20 mouse cellular contexts compared by ENCODE assay signal in genomic region chr11:64776691-64777090, GRCm38 (mm10).
DNase-seq lines count a peak whose midpoint lies in the region; ATAC-seq lines count a peak whose summit lies in the region.
"Had no signal": no experiment of that assay in that cellular context is flagged by ENCODE, and none has a peak within 500 bp of the region (broad histone marks: within the 10 kb centered on the region; RNA-seq: fewer than 3 reads in every experiment).

No protein-coding gene starts in this region.

- H3K4me1 ChIP-seq in neural tube, embryonic 15.5 days: no peaks in the 10 kb centered on the region
- no peaks in the 10 kb centered on the region for H3K4me1 ChIP-seq in hindbrain, embryonic 14.5 days (replicated peaks; ENCODE audit: control insufficient read depth, insufficient read depth, low read length)
- H3K4me1 ChIP-seq: forebrain, embryonic 15.5 days; stomach, embryonic 15.5 days had no signal

- no peak overlapping the region for H3K9ac ChIP-seq in neural tube, embryonic 15.5 days (replicated peaks)
- no peak overlapping the region for H3K9ac ChIP-seq in hindbrain, embryonic 14.5 days
- H3K9ac ChIP-seq: forebrain, embryonic 15.5 days; liver, postnatal 0 days; stomach, embryonic 15.5 days had no signal

- H3K27ac ChIP-seq in neural tube, embryonic 15.5 days (replicated peaks): no peak overlapping the region
- no peak overlapping the region for H3K27ac ChIP-seq in hindbrain, embryonic 14.5 days
- H3K27ac ChIP-seq: forebrain, embryonic 15.5 days; limb, embryonic 10.5 days; stomach, embryonic 15.5 days had no signal

- H3K9me3 ChIP-seq in neural tube, embryonic 15.5 days (replicated peaks): no peaks in the 10 kb centered on the region
- H3K9me3 ChIP-seq in hindbrain, embryonic 14.5 days (ENCODE audit: control insufficient read depth, low read length): no peaks in the 10 kb centered on the region
- H3K9me3 ChIP-seq: forebrain, embryonic 15.5 days; limb, embryonic 10.5 days; stomach, embryonic 15.5 days had no signal

- DNase-seq in gastrocnemius, postnatal 14 days: peak; percentile 7
- no peak for DNase-seq in gastrocnemius, adult 18-20 months (ENCODE audit: low spot score)
- DNase-seq in brain, adult 2 months (ENCODE audit: low read depth, low spot score): peak; percentile 39
- peak; percentile 16 to 46 for DNase-seq in left cerebral cortex, postnatal 10 days (ENCODE audit: extremely low spot score in 1 of 2, low spot score in 2 of 2)
- peak; percentile 59 to 67 for DNase-seq in right cerebral cortex, postnatal 10 days (ENCODE audit: low spot score in 2 of 2)
- no peak for DNase-seq in adrenal gland, postnatal 36 days
- no peak for DNase-seq in hindbrain, embryonic 14.5 days (ENCODE audit: low spot score)
- DNase-seq: adrenal gland, adult 2 months; B cell, adult 2 months; cerebellum, adult 9-11 months; embryo, embryonic 11 days; kidney, adult 8-10 months; kidney, postnatal 25 days; layer of hippocampus, adult 9-11 months; liver, postnatal 0 days; lung, postnatal 4 days had no signal

- no peaks in the 10 kb centered on the region for H3K36me3 ChIP-seq in neural tube, embryonic 15.5 days
- H3K36me3 ChIP-seq in hindbrain, embryonic 14.5 days (replicated peaks; ENCODE audit: control insufficient read depth, insufficient read depth): no peaks in the 10 kb centered on the region
- H3K36me3 ChIP-seq: forebrain, embryonic 15.5 days; limb, embryonic 10.5 days; stomach, embryonic 15.5 days had no signal

- H3K27me3 ChIP-seq in neural tube, embryonic 15.5 days (replicated peaks): no peaks in the 10 kb centered on the region
- no peaks in the 10 kb centered on the region for H3K27me3 ChIP-seq in hindbrain, embryonic 14.5 days (ENCODE audit: control insufficient read depth, insufficient read depth, low read length)
- H3K27me3 ChIP-seq: forebrain, embryonic 15.5 days; stomach, embryonic 15.5 days had no signal

- no peak overlapping the region for H3K4me3 ChIP-seq in neural tube, embryonic 15.5 days (replicated peaks)
- H3K4me3 ChIP-seq in hindbrain, embryonic 14.5 days (replicated peaks; ENCODE audit: low read length): no peak overlapping the region
- H3K4me3 ChIP-seq: forebrain, embryonic 15.5 days; limb, embryonic 10.5 days; stomach, embryonic 15.5 days had no signal

- intact Hi-C loops in gastrocnemius, postnatal 14 days (cut with DNase I; ENCODE audit: low total_unique reads): no loop called here
- intact Hi-C loops in left cerebral cortex, postnatal 10 days (cut with DNase I): no loop called here

- no peak for ATAC-seq in neural tube, embryonic 15.5 days (ENCODE audit: low FRiP score)
- no peak for ATAC-seq in hindbrain, embryonic 14.5 days (ENCODE audit: low FRiP score)
- ATAC-seq: forebrain, embryonic 15.5 days; liver, postnatal 0 days had no signal

- WGBS in neural tube, embryonic 15.5 days: 91% methylated on average over 5 of the region's 5 CpGs
- WGBS in hindbrain, embryonic 14.5 days: 87% methylated on average over 5 of the region's 5 CpGs

- H3K4me2 ChIP-seq in neural tube, embryonic 15.5 days: no peak overlapping the region
- no peak overlapping the region for H3K4me2 ChIP-seq in hindbrain, embryonic 14.5 days (replicated peaks)
- H3K4me2 ChIP-seq: forebrain, embryonic 15.5 days; stomach, embryonic 15.5 days had no signal

Comparison
In these comparisons a context has a peak if more than half of its experiments do, and no peak if none do; other contexts are left out.
1. DNase-seq: peak in gastrocnemius, postnatal 14 days (single experiment), brain, adult 2 months (single experiment), left cerebral cortex, postnatal 10 days (2 of 2) and right cerebral cortex, postnatal 10 days (2 of 2); none in gastrocnemius, adult 18-20 months (single experiment), adrenal gland, postnatal 36 days (0 of 2) and hindbrain, embryonic 14.5 days (single experiment).